Mouse (Mus musculus): ENCODE results near the gene Postn. TPM values are rescaled to one million over a fixed set of nuclear protein-coding genes. Genes with fewer than 3 reads are reported as not detected.

Gene Postn
- polyA plus RNA-seq, 1 experiment, result 0.94 TPM

- no peak overlapping the region for H3K27ac ChIP-seq (ENCODE audit: control insufficient read depth, insufficient read depth, low read depth, low read length)
- no peak overlapping the region for H3K4me3 ChIP-seq (ENCODE audit: control insufficient read depth, low read depth, low read length)
- H3K27me3 ChIP-seq (ENCODE audit: control insufficient read depth, insufficient read depth, low read length), result no peaks in the 10 kb centered on the region
- no peaks in the 10 kb centered on the region for H3K4me1 ChIP-seq (ENCODE audit: control insufficient read depth, insufficient read depth, low read length)
- TF ChIP-seq POLR2A (IDR thresholded peaks at IDR 0.05; ENCODE audit: control insufficient read depth, low read depth, low read length) (no peak), CTCF (IDR thresholded peaks at IDR 0.05; ENCODE audit: control insufficient read depth, insufficient read depth, insufficient replicate concordance, low read depth, low read length) (no peak)
- no peaks in the 10 kb centered on the region for H3K36me3 ChIP-seq (ENCODE audit: control insufficient read depth, insufficient read depth, low read length)
Measured at GRCm38 (mm10) chr3:54417833-54418386, 57.0 kb downstream of the Postn start.

DNA sequence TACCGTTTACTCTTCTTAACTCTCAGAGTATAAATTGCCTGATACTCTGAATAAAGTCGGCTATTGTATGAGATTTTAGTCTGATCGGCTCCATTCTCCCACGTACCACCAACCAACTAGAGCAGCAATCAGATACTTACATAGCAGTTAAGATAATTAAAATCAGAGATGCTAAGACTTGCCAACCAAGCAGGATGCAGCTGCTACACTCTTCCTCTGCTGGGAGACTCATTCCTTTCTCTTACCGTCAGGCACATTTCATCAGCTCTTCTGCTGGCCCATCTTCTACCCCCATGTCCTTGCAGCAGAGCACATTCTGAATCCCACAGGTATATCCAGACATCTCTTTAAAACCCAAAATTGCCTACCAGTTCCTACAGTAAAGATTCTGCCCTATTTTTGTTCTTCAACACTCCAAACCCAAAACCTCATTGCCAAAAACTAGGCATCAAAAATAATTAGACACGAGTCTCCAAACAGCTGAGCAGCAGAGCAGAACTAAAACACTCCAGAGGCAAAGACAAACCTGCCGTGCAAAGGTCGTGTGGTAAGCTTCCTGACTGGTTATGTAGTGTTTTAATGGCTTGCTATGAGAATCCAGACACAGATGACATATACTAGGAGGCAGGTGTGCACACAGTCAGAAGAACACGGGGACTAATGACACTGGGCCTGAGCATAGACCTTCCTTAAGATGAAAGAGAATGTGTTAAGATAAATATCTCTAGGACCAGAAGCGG lies 59.5 kb downstream of the Postn start:
- Histone ChIP-seq H3K4me1 (ENCODE audit: control insufficient read depth, insufficient read depth, low read length) (no peaks in the 10 kb centered on the region), H3K36me3 (ENCODE audit: control insufficient read depth, insufficient read depth, low read length) (no peaks in the 10 kb centered on the region), H3K27ac (ENCODE audit: control insufficient read depth, insufficient read depth, low read depth, low read length) (no peak overlapping the region), H3K4me3 (ENCODE audit: control insufficient read depth, low read depth, low read length) (no peak overlapping the region), H3K27me3 (ENCODE audit: control insufficient read depth, insufficient read depth, low read length) (no peaks in the 10 kb centered on the region)
- TF ChIP-seq POLR2A (IDR thresholded peaks at IDR 0.05; ENCODE audit: control insufficient read depth, low read depth, low read length) (no peak), CTCF (IDR thresholded peaks at IDR 0.05; ENCODE audit: control insufficient read depth, insufficient read depth, insufficient replicate concordance, low read depth, low read length) (no peak)

DNA sequence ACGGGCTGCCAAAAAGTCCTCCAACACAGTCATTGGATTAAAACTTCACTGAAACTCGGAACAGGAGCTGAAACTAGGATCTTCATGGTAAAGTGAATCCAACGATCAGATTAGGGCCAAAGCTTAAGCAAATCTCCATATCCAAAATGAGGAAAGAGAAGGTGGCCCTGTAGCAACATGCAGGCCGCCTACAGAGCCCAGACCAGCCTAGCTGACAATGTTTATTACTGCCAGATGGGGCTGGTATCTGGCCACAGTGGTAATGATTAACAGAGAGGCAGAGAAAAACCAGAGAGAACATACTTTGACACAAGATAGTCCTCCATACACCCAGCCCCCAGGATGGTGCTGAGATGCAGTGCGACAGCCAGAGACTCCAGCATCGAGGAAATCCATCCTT lies 60.1 kb downstream of the Postn start:
- H3K4me3 ChIP-seq (ENCODE audit: control insufficient read depth, low read depth, low read length), result no peak overlapping the region
- H3K27ac ChIP-seq (ENCODE audit: control insufficient read depth, insufficient read depth, low read depth, low read length), result no peak overlapping the region
- H3K4me1 ChIP-seq (ENCODE audit: control insufficient read depth, insufficient read depth, low read length), result no peaks in the 10 kb centered on the region
- H3K36me3 ChIP-seq (ENCODE audit: control insufficient read depth, insufficient read depth, low read length), result no peaks in the 10 kb centered on the region
- TF ChIP-seq POLR2A (IDR thresholded peaks at IDR 0.05; ENCODE audit: control insufficient read depth, low read depth, low read length) (no peak), CTCF (IDR thresholded peaks at IDR 0.05; ENCODE audit: control insufficient read depth, insufficient read depth, insufficient replicate concordance, low read depth, low read length) (no peak)
- no peaks in the 10 kb centered on the region for H3K27me3 ChIP-seq (ENCODE audit: control insufficient read depth, insufficient read depth, low read length)

DNA sequence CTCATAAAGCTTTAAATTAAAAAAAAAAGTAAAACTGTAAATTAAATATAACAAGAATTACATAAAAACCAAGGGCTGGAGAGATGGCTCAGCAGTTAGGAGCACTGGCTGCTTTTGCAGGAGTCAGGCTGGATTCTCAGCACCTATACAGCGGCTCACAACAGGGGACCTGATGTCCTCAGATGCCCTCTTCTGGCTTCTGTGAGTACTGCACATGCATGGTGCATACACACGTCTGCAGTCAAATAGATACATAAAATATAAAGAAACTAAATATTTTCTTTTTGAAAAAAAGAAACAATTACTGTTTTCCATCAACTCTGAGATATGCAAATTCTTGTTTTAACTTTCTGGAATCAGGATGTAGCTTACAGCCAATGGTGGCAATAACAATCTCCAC lies 60.8 kb downstream of the Postn start:
- Histone ChIP-seq H3K36me3 (ENCODE audit: control insufficient read depth, insufficient read depth, low read length) (no peaks in the 10 kb centered on the region), H3K4me1 (ENCODE audit: control insufficient read depth, insufficient read depth, low read length) (no peaks in the 10 kb centered on the region), H3K27me3 (ENCODE audit: control insufficient read depth, insufficient read depth, low read length) (no peaks in the 10 kb centered on the region), H3K4me3 (ENCODE audit: control insufficient read depth, low read depth, low read length) (no peak overlapping the region), H3K27ac (ENCODE audit: control insufficient read depth, insufficient read depth, low read depth, low read length) (no peak overlapping the region)
- TF ChIP-seq POLR2A (IDR thresholded peaks at IDR 0.05; ENCODE audit: control insufficient read depth, low read depth, low read length) (no peak), CTCF (IDR thresholded peaks at IDR 0.05; ENCODE audit: control insufficient read depth, insufficient read depth, insufficient replicate concordance, low read depth, low read length) (peak; percentile 33; the same call in 1 of the 2 replicates)

GRCm38 (mm10) chr3:54424146-54424545 lies 63.2 kb downstream of the Postn start:
- H3K36me3 ChIP-seq (ENCODE audit: control insufficient read depth, insufficient read depth, low read length), result no peaks in the 10 kb centered on the region
- H3K4me3 ChIP-seq (ENCODE audit: control insufficient read depth, low read depth, low read length), result no peak overlapping the region
- no peaks in the 10 kb centered on the region for H3K27me3 ChIP-seq (ENCODE audit: control insufficient read depth, insufficient read depth, low read length)
- no peak overlapping the region for H3K27ac ChIP-seq (ENCODE audit: control insufficient read depth, insufficient read depth, low read depth, low read length)
- TF ChIP-seq CTCF (IDR thresholded peaks at IDR 0.05; ENCODE audit: control insufficient read depth, insufficient read depth, insufficient replicate concordance, low read depth, low read length) (no peak), POLR2A (IDR thresholded peaks at IDR 0.05; ENCODE audit: control insufficient read depth, low read depth, low read length) (no peak)
- H3K4me1 ChIP-seq (ENCODE audit: control insufficient read depth, insufficient read depth, low read length), result no peaks in the 10 kb centered on the region

DNA sequence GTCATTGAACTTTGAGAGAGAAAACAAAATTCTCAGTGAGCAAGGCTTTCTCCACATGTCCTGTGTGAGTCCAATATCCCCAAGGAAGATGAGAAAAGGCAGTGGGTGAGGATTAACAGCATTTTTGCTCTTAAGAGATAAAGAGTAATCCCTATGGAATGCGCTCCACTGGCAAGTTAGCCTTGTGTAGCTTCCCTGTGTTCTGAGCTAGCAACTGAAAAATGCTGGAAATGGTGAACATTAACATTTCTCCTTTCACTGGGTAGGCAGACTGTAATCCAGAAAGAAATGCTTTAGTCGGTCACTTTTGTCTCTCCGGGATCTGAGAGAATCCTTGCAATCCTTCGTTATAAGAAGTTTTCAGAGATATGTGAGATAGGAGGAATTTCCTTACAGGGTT lies 70.8 kb downstream of the Postn start:
- H3K4me1 ChIP-seq (ENCODE audit: control insufficient read depth, insufficient read depth, low read length), result no peaks in the 10 kb centered on the region
- TF ChIP-seq POLR2A (IDR thresholded peaks at IDR 0.05; ENCODE audit: control insufficient read depth, low read depth, low read length) (no peak), CTCF (IDR thresholded peaks at IDR 0.05; ENCODE audit: control insufficient read depth, insufficient read depth, insufficient replicate concordance, low read depth, low read length) (no peak)
- H3K4me3 ChIP-seq (ENCODE audit: control insufficient read depth, low read depth, low read length), result no peak overlapping the region
- no peaks in the 10 kb centered on the region for H3K36me3 ChIP-seq (ENCODE audit: control insufficient read depth, insufficient read depth, low read length)
- no peaks in the 10 kb centered on the region for H3K27me3 ChIP-seq (ENCODE audit: control insufficient read depth, insufficient read depth, low read length)
- H3K27ac ChIP-seq (ENCODE audit: control insufficient read depth, insufficient read depth, low read depth, low read length), result no peak overlapping the region

DNA sequence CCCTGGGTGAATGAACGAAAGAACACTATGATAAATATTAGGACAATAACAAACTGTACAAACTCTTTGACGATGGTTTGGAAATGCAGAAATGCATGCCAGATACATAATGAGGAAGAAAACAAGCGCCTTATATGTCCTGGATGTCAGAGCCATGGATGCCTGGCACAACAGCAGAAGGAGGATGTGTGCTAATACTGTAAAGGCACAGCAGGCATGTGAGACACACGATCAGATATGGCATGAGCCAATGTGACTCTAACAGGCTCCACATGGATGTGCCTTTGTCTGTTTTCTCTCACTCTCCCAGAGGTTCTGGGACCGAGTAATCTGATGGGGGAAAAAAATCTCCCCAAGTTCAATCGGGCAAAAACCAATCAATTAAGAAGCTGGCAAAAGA lies 71.3 kb downstream of the Postn start:
- Histone ChIP-seq H3K27ac (ENCODE audit: control insufficient read depth, insufficient read depth, low read depth, low read length) (no peak overlapping the region), H3K4me1 (ENCODE audit: control insufficient read depth, insufficient read depth, low read length) (no peaks in the 10 kb centered on the region), H3K27me3 (ENCODE audit: control insufficient read depth, insufficient read depth, low read length) (no peaks in the 10 kb centered on the region), H3K4me3 (ENCODE audit: control insufficient read depth, low read depth, low read length) (no peak overlapping the region), H3K36me3 (ENCODE audit: control insufficient read depth, insufficient read depth, low read length) (no peaks in the 10 kb centered on the region)
- TF ChIP-seq CTCF (IDR thresholded peaks at IDR 0.05; ENCODE audit: control insufficient read depth, insufficient read depth, insufficient replicate concordance, low read depth, low read length), result no peak
- no peak for TF ChIP-seq POLR2A (IDR thresholded peaks at IDR 0.05; ENCODE audit: control insufficient read depth, low read depth, low read length)
